Mouse (Mus musculus): Measurements from ENCODE around the gene B3gnt7. TPM values are rescaled to one million over a fixed set of nuclear protein-coding genes. Genes with fewer than 3 reads are reported as not detected.

The B3gnt7 gene
- polyA plus RNA-seq, 1 experiment = not detected

DNA sequence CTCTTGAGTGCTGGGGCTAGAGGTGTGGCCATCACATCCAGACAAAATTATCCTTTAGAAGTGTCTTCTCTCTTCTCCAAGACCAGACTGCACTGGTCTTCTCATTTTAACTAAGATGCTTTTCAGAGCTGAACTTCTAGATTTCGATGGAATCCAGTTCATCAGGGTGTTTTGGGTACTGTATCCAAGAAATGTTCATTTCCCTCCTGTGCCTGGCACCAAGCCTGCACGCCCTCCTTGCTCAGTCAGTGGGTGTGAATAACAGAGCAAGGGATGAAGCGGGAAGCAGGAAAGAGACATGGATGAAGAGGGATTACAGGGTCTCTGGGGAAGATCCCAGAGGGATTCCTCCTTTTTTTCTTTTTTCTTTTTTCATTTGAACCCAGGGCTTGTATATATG is 12.2 kb upstream of the B3gnt7 start:
- no peak overlapping the region for H3K4me2 ChIP-seq (ENCODE audit: low read depth)
- no peak for TF ChIP-seq CEBPB (IDR thresholded peaks at IDR 0.05; ENCODE audit: insufficient read depth, poor library complexity, severe bottlenecking)
- no peak for TF ChIP-seq TCF12 (IDR thresholded peaks at IDR 0.05; ENCODE audit: insufficient read depth, poor library complexity, severe bottlenecking)
- no peak for TF ChIP-seq MAX (IDR thresholded peaks at IDR 0.05; ENCODE audit: low read depth)
- no peak overlapping the region for H3K4me3 ChIP-seq
- H3ac ChIP-seq (ENCODE audit: control insufficient read depth, insufficient read length) = no peak overlapping the region
- no peaks in the 10 kb centered on the region for H3K27me3 ChIP-seq (ENCODE audit: control insufficient read depth, insufficient read depth, insufficient read length)
- H3K79me2 ChIP-seq (ENCODE audit: control insufficient read depth, insufficient read depth) = no peaks in the 10 kb centered on the region
- H3K36me3 ChIP-seq (ENCODE audit: control insufficient read depth, insufficient read depth) = no peaks in the 10 kb centered on the region

DNA sequence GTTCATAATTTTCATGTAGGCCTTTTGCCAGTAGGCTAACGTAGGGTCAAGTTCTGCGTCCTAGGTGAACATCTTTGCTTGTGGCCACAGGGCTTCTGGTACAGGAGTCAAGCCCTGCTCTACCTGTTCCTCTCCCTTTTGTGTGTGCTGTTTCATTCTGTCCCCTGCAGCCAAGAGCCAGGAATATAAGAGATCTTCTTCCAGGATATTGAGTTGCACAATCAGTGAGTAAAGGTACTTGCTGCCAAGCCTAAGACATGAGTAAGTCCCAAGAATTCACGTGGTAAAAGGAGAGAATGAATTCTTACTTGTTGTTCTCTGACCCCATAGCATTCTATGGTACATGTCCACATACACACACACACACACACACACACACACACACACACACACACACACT is 9.5 kb upstream of the B3gnt7 start:
- H3K27me3 ChIP-seq (ENCODE audit: control insufficient read depth, insufficient read depth, insufficient read length) = no peaks in the 10 kb centered on the region
- no peaks in the 10 kb centered on the region for H3K36me3 ChIP-seq (ENCODE audit: control insufficient read depth, insufficient read depth)
- no peak overlapping the region for H3K4me2 ChIP-seq (ENCODE audit: low read depth)
- TF ChIP-seq USF1 (IDR thresholded peaks at IDR 0.05; ENCODE audit: low read depth) = no peak
- no peak for TF ChIP-seq MYOD1 (IDR thresholded peaks at IDR 0.05; ENCODE audit: control insufficient read depth in 1 of 3, insufficient read length in 2 of 3, low read depth in 2 of 3)
- TF ChIP-seq POLR2A (IDR thresholded peaks at IDR 0.05; ENCODE audit: insufficient read length, low read depth) = no peak
- TF ChIP-seq POLR2AphosphoS2 (IDR thresholded peaks at IDR 0.05; ENCODE audit: insufficient read length, low read depth) = no peak
- TF ChIP-seq E2F4 (IDR thresholded peaks at IDR 0.05; ENCODE audit: insufficient read depth) = no peak
- no peak for TF ChIP-seq TCF3 (IDR thresholded peaks at IDR 0.05; ENCODE audit: insufficient read length, low read depth)
- peak; percentile 34; the same call in 1 of the 2 replicates for TF ChIP-seq CEBPB (IDR thresholded peaks at IDR 0.05; ENCODE audit: insufficient read depth, poor library complexity, severe bottlenecking)
- H3K4me3 ChIP-seq = no peak overlapping the region
- H3K79me2 ChIP-seq (ENCODE audit: control insufficient read depth, insufficient read depth) = no peaks in the 10 kb centered on the region
- H3ac ChIP-seq (ENCODE audit: control insufficient read depth, insufficient read length) = no peak overlapping the region

DNA sequence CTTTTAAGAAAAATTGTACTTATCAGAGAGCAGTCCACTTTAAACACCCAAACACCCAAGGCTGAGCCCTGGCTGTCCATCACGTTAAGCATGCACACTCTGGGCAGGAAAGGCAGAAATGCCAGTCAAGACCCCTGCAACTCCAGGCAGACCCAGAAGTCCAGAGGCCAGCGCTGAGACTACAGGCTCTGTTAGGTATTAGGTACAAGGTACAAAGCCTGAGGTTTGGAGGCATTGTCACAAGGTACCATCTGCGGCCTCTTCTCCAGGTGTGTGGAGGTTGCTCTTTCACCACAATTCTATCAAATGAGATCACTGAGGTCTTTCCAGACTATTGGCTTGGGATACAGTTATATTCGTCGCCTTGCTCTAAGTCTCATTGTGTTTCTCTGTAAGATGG is 8.8 kb upstream of the B3gnt7 start:
- Histone ChIP-seq H3K4me2 (ENCODE audit: low read depth) (no peak overlapping the region), H3K36me3 (ENCODE audit: control insufficient read depth, insufficient read depth) (no peaks in the 10 kb centered on the region), H3ac (ENCODE audit: control insufficient read depth, insufficient read length) (no peak overlapping the region), H3K4me3 (no peak overlapping the region), H3K79me2 (ENCODE audit: control insufficient read depth, insufficient read depth) (no peaks in the 10 kb centered on the region), H3K27me3 (ENCODE audit: control insufficient read depth, insufficient read depth, insufficient read length) (no peaks in the 10 kb centered on the region)
- TF ChIP-seq POLR2AphosphoS2 (IDR thresholded peaks at IDR 0.05; ENCODE audit: insufficient read length, low read depth) (no peak), REST (IDR thresholded peaks at IDR 0.05; ENCODE audit: insufficient read depth, insufficient read length) (no peak), E2F4 (IDR thresholded peaks at IDR 0.05; ENCODE audit: insufficient read depth) (no peak), USF1 (IDR thresholded peaks at IDR 0.05; ENCODE audit: low read depth) (no peak), SRF (IDR thresholded peaks at IDR 0.05; ENCODE audit: control insufficient read depth, insufficient read length, low read depth) (no peak), MYOD1 (IDR thresholded peaks at IDR 0.05; ENCODE audit: control insufficient read depth in 1 of 3, insufficient read length in 2 of 3, low read depth in 2 of 3) (no peak)

DNA sequence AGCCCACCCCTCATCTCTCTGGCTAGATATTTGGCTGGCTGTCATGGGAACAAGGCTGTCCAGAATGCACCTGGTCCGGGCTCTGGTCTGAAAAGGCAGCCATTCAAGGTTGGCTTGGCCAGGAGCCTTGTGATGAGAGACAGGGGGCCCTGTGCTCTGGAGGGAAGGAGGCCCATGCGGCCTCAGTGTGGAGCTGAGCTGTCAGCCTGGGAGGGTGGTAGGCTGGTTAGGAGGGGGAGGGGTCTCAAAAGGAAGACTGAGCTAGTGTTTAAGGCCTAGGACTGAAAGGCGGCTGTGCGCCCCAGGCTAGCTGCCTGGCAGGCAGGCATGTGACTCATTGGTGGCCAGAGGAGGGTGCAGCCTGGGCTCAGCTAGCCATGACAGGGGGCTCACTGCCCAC is 8.2 kb upstream of the B3gnt7 start:
- no peak overlapping the region for H3K4me3 ChIP-seq
- no peak overlapping the region for H3K4me2 ChIP-seq (ENCODE audit: low read depth)
- H3K27me3 ChIP-seq (ENCODE audit: control insufficient read depth, insufficient read depth, insufficient read length) = no peaks in the 10 kb centered on the region
- H3K36me3 ChIP-seq (ENCODE audit: control insufficient read depth, insufficient read depth) = no peaks in the 10 kb centered on the region
- no peak overlapping the region for H3ac ChIP-seq (ENCODE audit: control insufficient read depth, insufficient read length)
- TF ChIP-seq USF1 (IDR thresholded peaks at IDR 0.05; ENCODE audit: low read depth) (no peak), CEBPB (IDR thresholded peaks at IDR 0.05; ENCODE audit: insufficient read depth, poor library complexity, severe bottlenecking) (no peak), MYOG (IDR thresholded peaks at IDR 0.05; ENCODE audit: control insufficient read depth in 1 of 3, insufficient read depth in 1 of 3, insufficient read length in 2 of 3, low read depth in 2 of 3) (no peak), POLR2A (IDR thresholded peaks at IDR 0.05; ENCODE audit: insufficient read length, low read depth) (no peak), E2F4 (IDR thresholded peaks at IDR 0.05; ENCODE audit: insufficient read depth) (no peak), TCF12 (IDR thresholded peaks at IDR 0.05; ENCODE audit: insufficient read depth, poor library complexity, severe bottlenecking) (no peak), MYOD1 (IDR thresholded peaks at IDR 0.05; ENCODE audit: control insufficient read depth in 1 of 3, insufficient read length in 2 of 3, low read depth in 2 of 3) (no peak), SRF (IDR thresholded peaks at IDR 0.05; ENCODE audit: control insufficient read depth, insufficient read length, low read depth) (no peak), MAX (IDR thresholded peaks at IDR 0.05; ENCODE audit: low read depth) (no peak), POLR2AphosphoS2 (IDR thresholded peaks at IDR 0.05; ENCODE audit: insufficient read length, low read depth) (no peak)
- no peaks in the 10 kb centered on the region for H3K79me2 ChIP-seq (ENCODE audit: control insufficient read depth, insufficient read depth)

DNA sequence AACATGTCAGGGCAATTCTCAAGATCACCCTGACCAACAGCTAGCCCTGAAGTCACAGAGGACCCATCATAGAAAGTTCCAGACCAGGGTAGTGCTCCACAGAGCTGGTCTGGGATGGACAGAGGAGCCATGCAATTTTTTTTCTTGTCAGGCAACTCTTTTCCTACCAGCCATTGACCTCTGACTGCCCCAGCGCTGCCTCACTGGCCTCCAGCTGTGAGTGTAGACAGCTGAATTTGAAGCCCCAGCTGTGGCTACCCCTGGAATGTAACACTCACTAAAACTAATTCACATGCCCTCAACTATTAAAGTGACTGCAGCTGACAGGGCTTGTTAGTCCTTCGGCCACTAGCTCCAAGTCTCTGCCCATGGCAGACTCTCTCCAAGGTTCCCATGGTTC is 2.5 kb upstream of the B3gnt7 start:
- no peak for TF ChIP-seq USF1 (IDR thresholded peaks at IDR 0.05; ENCODE audit: low read depth)
- peak; percentile 79 for TF ChIP-seq TCF12 (IDR thresholded peaks at IDR 0.05; ENCODE audit: insufficient read depth, poor library complexity, severe bottlenecking)
- TF ChIP-seq TCF3 (IDR thresholded peaks at IDR 0.05; ENCODE audit: insufficient read length, low read depth) = no peak
- TF ChIP-seq E2F4 (IDR thresholded peaks at IDR 0.05; ENCODE audit: insufficient read depth) = no peak
- no peak for TF ChIP-seq MAX (IDR thresholded peaks at IDR 0.05; ENCODE audit: low read depth)
- TF ChIP-seq POLR2AphosphoS2 (IDR thresholded peaks at IDR 0.05; ENCODE audit: insufficient read length, low read depth) = no peak
- peak; percentile 39 to 84 (median 57) for TF ChIP-seq MYOG (IDR thresholded peaks at IDR 0.05; ENCODE audit: control insufficient read depth in 1 of 3, insufficient read depth in 1 of 3, insufficient read length in 2 of 3, low read depth in 2 of 3)
- no peak for TF ChIP-seq SRF (IDR thresholded peaks at IDR 0.05; ENCODE audit: control insufficient read depth, insufficient read length, low read depth)
- no peak for TF ChIP-seq POLR2A (IDR thresholded peaks at IDR 0.05; ENCODE audit: insufficient read length, low read depth)
- no peak for TF ChIP-seq CEBPB (IDR thresholded peaks at IDR 0.05; ENCODE audit: insufficient read depth, poor library complexity, severe bottlenecking)
- peak in 2 of 3 experiments; percentile 84 for TF ChIP-seq MYOD1 (IDR thresholded peaks at IDR 0.05; ENCODE audit: control insufficient read depth in 1 of 3, insufficient read length in 2 of 3, low read depth in 2 of 3)
- TF ChIP-seq REST (IDR thresholded peaks at IDR 0.05; ENCODE audit: insufficient read depth, insufficient read length) = no peak
- H3K36me3 ChIP-seq (ENCODE audit: control insufficient read depth, insufficient read depth) = no peaks in the 10 kb centered on the region
- H3K79me2 ChIP-seq (ENCODE audit: control insufficient read depth, insufficient read depth) = no peaks in the 10 kb centered on the region
- peak overlapping the region; percentile 67 for H3K4me2 ChIP-seq (ENCODE audit: low read depth)
- no peak overlapping the region for H3ac ChIP-seq (ENCODE audit: control insufficient read depth, insufficient read length)
- H3K27me3 ChIP-seq (ENCODE audit: control insufficient read depth, insufficient read depth, insufficient read length) = no peaks in the 10 kb centered on the region
- no peak overlapping the region for H3K4me3 ChIP-seq

Data from myocyte (in vitro differentiated cells).